Mouse (Mus musculus): Measurements from ENCODE around the gene Slc9c1.
A peak's percentile ranks its signal among the peaks of the same experiment; 100 is the strongest.

- peak; percentile 79 for TF ChIP-seq CTCF (IDR thresholded peaks at IDR 0.05; ENCODE audit: insufficient read depth, low read length)
- no peak for TF ChIP-seq POLR2A (IDR thresholded peaks at IDR 0.05; ENCODE audit: borderline replicate concordance, extremely low read depth, low read depth, low read length)
Measured at GRCm38 (mm10) chr16:45630347-45630960, 95.3 kb downstream of the Slc9c1 start.
